Mouse (Mus musculus) Patski (cell line): ENCODE data around the gene Ppm1b. TPM values are rescaled to one million over a fixed set of nuclear protein-coding genes. Genes with fewer than 3 reads are reported as not detected.

Source experiments
- ATAC-seq: fragments of 100-300 bp; one replicate; pipeline ENCODE4 v1.8.0; 2021
- CTCF ChIA-PET: fragments of 350-600 bp; sonication (Branson Sonifier 250); formaldehyde crosslinking; loops from one replicate; lab custom pipeline; 2022; ENCODE audit warnings: inconsistent platforms; lab: Charles Lee
- POLR2A ChIA-PET: fragments of 350-600 bp; sonication (Branson Sonifier 250); formaldehyde crosslinking; loops from one replicate; lab custom pipeline; 2022; ENCODE audit warnings: antibody characterized with exemption, inconsistent platforms; lab: Charles Lee
- DNase-seq: peaks from one replicate; pipeline ENCODE4 v3.0.0-alpha.2; 2011; ENCODE audit warnings: low read depth, low spot score
- H3K27me3 ChIP-seq: fragments of 371-371 bp; one replicate; pipeline ENCODE4 v1.5.1; 2021
- CTCF ChIP-seq: fragments of 100-300 bp; IDR thresholded peaks from one replicate; pipeline ENCODE4 v1.5.1; 2021
- in situ Hi-C: fragments of 300-500 bp; cut with MboI; formaldehyde crosslinking; loops from 3 replicates; pipeline ENCODE4 v1.11.1; 2018; ENCODE audit warnings: low pct_unique_long_range_greater_than_20kb, mixed read lengths
- polyA plus RNA-seq: library from polyadenylated mRNA; unstranded; gene quantifications from one replicate; pipeline ENCODE4 v1.2.3, GENCODE M21; 2021

Gene Ppm1b
- polyA plus RNA-seq, 1 experiment from 2014 or later = 77.0 TPM

DNA sequence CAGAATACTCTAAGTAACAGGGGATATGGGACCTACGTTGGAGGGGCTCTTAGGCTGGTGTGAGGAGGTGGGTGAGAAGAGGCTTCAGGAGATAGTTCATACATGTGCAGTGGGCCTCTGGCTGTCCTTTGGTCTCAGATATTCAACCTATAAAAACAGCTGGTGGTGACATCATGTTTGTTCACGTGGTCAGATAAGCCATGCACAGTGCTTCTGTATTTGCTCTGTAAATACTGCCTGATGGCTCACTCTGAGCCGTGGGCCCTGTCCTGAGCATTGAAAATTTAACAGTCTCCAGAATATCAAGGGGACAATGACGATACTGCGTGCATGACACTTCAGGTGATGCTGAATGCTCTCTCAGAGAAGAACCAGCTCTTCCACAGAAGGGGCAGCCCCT is 81.3 kb downstream of the Ppm1b start:
- ChIA-PET CTCF (no interaction called here), POLR2A (no interaction called here)
- no peak for TF ChIP-seq CTCF
- H3K27me3 ChIP-seq = no peaks in the 10 kb centered on the region
- DNase-seq = no peak
- in situ Hi-C loops = no loop called here
- no peak for ATAC-seq

DNA sequence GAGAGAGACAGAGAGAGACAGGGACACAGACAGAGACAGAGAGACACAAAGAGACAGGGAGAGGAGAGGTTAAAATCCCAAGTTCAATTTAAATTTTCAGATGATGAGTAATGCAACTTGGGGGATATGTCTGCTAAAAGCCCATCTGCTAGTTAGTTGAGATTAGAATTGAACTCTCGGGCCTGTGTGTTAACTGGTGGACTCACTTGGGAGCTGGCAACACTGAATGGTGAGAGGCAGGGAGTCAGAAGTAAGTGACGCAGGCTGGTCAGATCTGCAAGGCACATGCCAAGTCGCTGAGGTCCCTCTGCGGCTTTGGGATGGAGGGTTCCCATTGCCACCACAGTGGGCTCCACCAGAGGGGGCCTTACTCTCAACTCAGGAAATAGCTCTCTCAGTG is 81.8 kb downstream of the Ppm1b start:
- no peak for ATAC-seq
- CTCF ChIA-PET = no interaction called here
- H3K27me3 ChIP-seq = no peaks in the 10 kb centered on the region
- TF ChIP-seq CTCF = no peak
- in situ Hi-C loops = no loop called here
- POLR2A ChIA-PET = no interaction called here
- no peak for DNase-seq

- in situ Hi-C loops = no loop called here
- POLR2A ChIA-PET = no interaction called here
- TF ChIP-seq CTCF = no peak
- no peaks in the 10 kb centered on the region for H3K27me3 ChIP-seq
- CTCF ChIA-PET = no interaction called here
- ATAC-seq = no peak
- no peak for DNase-seq
Observed at GRCm38 (mm10) chr17:85038761-85039160, 82.2 kb downstream of the Ppm1b start.

DNA sequence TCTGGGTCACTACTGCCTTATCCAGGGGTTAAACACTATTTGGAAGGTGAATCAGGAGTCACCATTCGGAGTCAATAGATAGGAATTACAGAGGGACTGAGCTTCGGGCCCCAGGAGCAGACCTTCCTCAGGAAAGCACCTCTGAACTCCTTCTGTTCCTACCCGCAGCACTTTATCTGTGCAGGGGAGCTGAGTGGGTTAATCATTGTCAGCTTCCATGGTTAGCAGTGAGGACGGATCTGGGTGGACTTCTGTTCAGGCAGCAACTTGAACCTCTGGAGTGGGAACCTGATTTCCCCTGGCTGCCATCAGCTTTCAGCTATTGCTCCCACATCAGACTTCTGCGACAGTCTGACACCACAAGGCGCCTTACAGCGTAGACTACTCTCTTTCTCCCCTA is 84.4 kb downstream of the Ppm1b start:
- no peak for DNase-seq
- ChIA-PET POLR2A (no interaction called here), CTCF (interaction anchor here (0.7 kb wide), 1 partner anchor 17 kb away, joined by 4 read pairs; no protein-coding TSS in a partner anchor)
- in situ Hi-C loops = no loop called here
- no peak for ATAC-seq
- TF ChIP-seq CTCF = no peak
- no peaks in the 10 kb centered on the region for H3K27me3 ChIP-seq

- no peaks in the 10 kb centered on the region for H3K27me3 ChIP-seq
- ChIA-PET POLR2A (interaction anchor here (0.6 kb wide), 1 partner anchor 15 kb away, joined by 3 read pairs; no protein-coding TSS in a partner anchor), CTCF (no interaction called here)
- DNase-seq = no peak
- in situ Hi-C loops = no loop called here
- TF ChIP-seq CTCF = no peak
- no peak for ATAC-seq
Observed at GRCm38 (mm10) chr17:85042419-85042818, 85.9 kb downstream of the Ppm1b start.

- CTCF ChIA-PET = no interaction called here
- H3K27me3 ChIP-seq = no peaks in the 10 kb centered on the region
- in situ Hi-C loops = no loop called here
- POLR2A ChIA-PET = no interaction called here
- ATAC-seq (peak; percentile 57), DNase-seq (no peak)
- no peak for TF ChIP-seq CTCF
Observed at GRCm38 (mm10) chr17:85043404-85043816, 86.9 kb downstream of the Ppm1b start.

- TF ChIP-seq CTCF = no peak
- POLR2A ChIA-PET = no interaction called here
- no peaks in the 10 kb centered on the region for H3K27me3 ChIP-seq
- CTCF ChIA-PET = no interaction called here
- no peak for ATAC-seq
- in situ Hi-C loops = no loop called here
- no peak for DNase-seq
Observed at GRCm38 (mm10) chr17:85044466-85044865, 87.9 kb downstream of the Ppm1b start.

- in situ Hi-C loops = no loop called here
- H3K27me3 ChIP-seq = no peaks in the 10 kb centered on the region
- CTCF ChIA-PET = interaction anchor here (0.6 kb wide), 1 partner anchor 9 kb away, joined by 3 read pairs; no protein-coding TSS in a partner anchor
- ATAC-seq (no peak), DNase-seq (no peak)
- POLR2A ChIA-PET = no interaction called here
- peak; percentile 14 for TF ChIP-seq CTCF
Observed at GRCm38 (mm10) chr17:85045160-85045559, 88.6 kb downstream of the Ppm1b start.

DNA sequence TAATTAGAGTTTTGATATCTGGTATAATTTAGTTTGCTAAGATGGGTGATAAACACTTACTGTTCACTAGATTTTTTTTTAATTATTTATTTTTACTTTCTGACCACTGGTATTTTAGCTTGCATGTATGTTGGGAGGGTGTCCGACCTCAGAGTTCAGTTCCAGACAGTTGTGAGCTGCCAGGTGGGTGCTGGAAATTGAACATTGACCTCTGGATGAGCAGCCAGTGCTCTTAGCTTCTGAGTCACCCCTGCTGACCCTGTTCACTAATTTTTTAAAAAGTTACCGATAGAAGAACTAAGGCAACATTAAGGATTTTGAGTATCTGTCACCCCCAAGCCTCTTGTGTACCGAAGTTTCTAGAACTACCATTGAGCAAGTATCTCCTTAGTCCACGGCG is 91.8 kb downstream of the Ppm1b start:
- ChIA-PET CTCF (interaction anchor here (1.5 kb wide), 1 partner anchor 10 kb away, joined by 4 read pairs; no protein-coding TSS in a partner anchor), POLR2A (no interaction called here)
- ATAC-seq (no peak), DNase-seq (no peak)
- no peak for TF ChIP-seq CTCF
- in situ Hi-C loops = no loop called here
- H3K27me3 ChIP-seq = no peaks in the 10 kb centered on the region

GRCm38 (mm10) chr17:85058276-85058675 is 101.7 kb downstream of the Ppm1b start:
- H3K27me3 ChIP-seq = no peaks in the 10 kb centered on the region
- ATAC-seq (no peak), DNase-seq (no peak)
- no peak for TF ChIP-seq CTCF
- CTCF ChIA-PET = interaction anchor here (1.8 kb wide), 1 partner anchor 11 kb away, joined by 4 read pairs; no protein-coding TSS in a partner anchor
- in situ Hi-C loops = no loop called here
- POLR2A ChIA-PET = no interaction called here

GRCm38 (mm10) chr17:85059136-85059535 is 102.6 kb downstream of the Ppm1b start:
- no peaks in the 10 kb centered on the region for H3K27me3 ChIP-seq
- TF ChIP-seq CTCF = no peak
- no peak for DNase-seq
- CTCF ChIA-PET = interaction anchor here (1.8 kb wide), 1 partner anchor 12 kb away, joined by 4 read pairs; no protein-coding TSS in a partner anchor
- POLR2A ChIA-PET = no interaction called here
- ATAC-seq = no peak
- in situ Hi-C loops = no loop called here

- ChIA-PET POLR2A (no interaction called here), CTCF (no interaction called here)
- in situ Hi-C loops = no loop called here
- no peak for TF ChIP-seq CTCF
- ATAC-seq = no peak
- DNase-seq = no peak
- no peaks in the 10 kb centered on the region for H3K27me3 ChIP-seq
Observed at GRCm38 (mm10) chr17:85063560-85063959, 107.0 kb downstream of the Ppm1b start.
